ENCODE assay signal across 1 mouse cellular context in the genomic region with DNA sequence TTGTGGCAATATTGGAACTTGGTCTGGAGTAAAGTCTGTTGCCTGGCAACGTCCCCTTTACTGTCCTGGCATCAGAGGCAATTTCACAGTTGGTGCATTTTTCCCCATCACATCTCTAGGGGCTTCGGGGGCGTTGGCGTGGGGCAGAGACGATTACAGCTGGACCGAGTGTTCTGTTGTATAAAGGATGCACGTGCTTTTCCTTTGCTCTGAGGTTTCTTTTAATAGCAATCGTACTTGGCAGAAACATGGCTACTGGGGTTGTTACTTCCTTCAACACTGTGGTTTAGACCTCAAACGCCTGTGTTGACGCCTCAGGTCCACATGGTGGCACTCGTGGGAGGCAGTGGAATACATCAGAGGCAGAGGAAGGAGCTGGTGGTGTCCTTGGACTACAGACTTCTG.
A peak's percentile ranks its signal among the peaks of the same experiment; 100 is the strongest.
TF ChIP-seq lines count a peak whose summit lies in the region.

No protein-coding gene starts in this region.

TF ChIP-seq in CH12.LX, 34 proteins besides CTCF, POLR2A, EP300 and RAD21:
- TF ChIP-seq BHLHE40 (IDR thresholded peaks at IDR 0.05; ENCODE audit: low read depth, low read length), result peak; percentile 82
- TF ChIP-seq CHD1 (IDR thresholded peaks at IDR 0.05; ENCODE audit: low read depth, low read length), result no peak
- peak; percentile 79 for TF ChIP-seq MEF2A (IDR thresholded peaks at IDR 0.05; ENCODE audit: borderline replicate concordance, low read depth, low read length)
- TF ChIP-seq ZC3H11A (IDR thresholded peaks at IDR 0.05; ENCODE audit: low read depth, low read length), result peak; percentile 80
- no peak for TF ChIP-seq MXI1 (IDR thresholded peaks at IDR 0.05; ENCODE audit: low read depth, low read length)
- TF ChIP-seq USF1 (IDR thresholded peaks at IDR 0.05; ENCODE audit: low read depth, low read length), result no peak
- TF ChIP-seq MAX (IDR thresholded peaks at IDR 0.05; ENCODE audit: low read length), result peak; percentile 90
- peak; percentile 98 for TF ChIP-seq SMC3 (IDR thresholded peaks at IDR 0.05; ENCODE audit: low read depth, low read length)
- TF ChIP-seq IRF4 (IDR thresholded peaks at IDR 0.05; ENCODE audit: low read depth, low read length), result peak; percentile 49; the same call in 1 of the 2 replicates
- no peak for TF ChIP-seq TBP (conservative IDR thresholded peaks at IDR 0.05; ENCODE audit: low read depth, low read length)
- TF ChIP-seq MYC (IDR thresholded peaks at IDR 0.05; ENCODE audit: low read depth, low read length), result peak; percentile 57; the same call in 1 of the 2 replicates
- peak; percentile 31; the same call in 1 of the 2 replicates for TF ChIP-seq ETS1 (conservative IDR thresholded peaks at IDR 0.05; ENCODE audit: low read depth, low read length)
- TF ChIP-seq POLR2AphosphoS2 (IDR thresholded peaks at IDR 0.05; ENCODE audit: low read depth, low read length), result no peak
- peak; percentile 54 for TF ChIP-seq ELF1 (IDR thresholded peaks at IDR 0.05; ENCODE audit: low read depth, low read length)
- TF ChIP-seq RCOR1 (conservative IDR thresholded peaks at IDR 0.05; ENCODE audit: low read depth, low read length), result no peak
- TF ChIP-seq ZKSCAN1 (IDR thresholded peaks at IDR 0.05; ENCODE audit: borderline replicate concordance, low read depth, low read length), result no peak
- no peak for TF ChIP-seq NRF1 (IDR thresholded peaks at IDR 0.05; ENCODE audit: low read depth, low read length)
- TF ChIP-seq GABPA (IDR thresholded peaks at IDR 0.05; ENCODE audit: insufficient replicate concordance, low read depth, low read length), result no peak
- TF ChIP-seq PAX5 (IDR thresholded peaks at IDR 0.05; ENCODE audit: low read length), result no peak
- no peak for TF ChIP-seq ZMIZ1 (IDR thresholded peaks at IDR 0.05; ENCODE audit: low read depth, low read length)
- no peak for TF ChIP-seq SIN3A (IDR thresholded peaks at IDR 0.05; ENCODE audit: low read length)
- no peak; the same call in 1 of the 2 replicates for TF ChIP-seq NELFE (IDR thresholded peaks at IDR 0.05; ENCODE audit: low read depth, low read length)
- TF ChIP-seq KAT2A (IDR thresholded peaks at IDR 0.05; ENCODE audit: insufficient replicate concordance, low read length), result no peak
- TF ChIP-seq UBTF (IDR thresholded peaks at IDR 0.05; ENCODE audit: low read depth, low read length), result no peak
- TF ChIP-seq MAFK (IDR thresholded peaks at IDR 0.05; ENCODE audit: insufficient replicate concordance, low read length), result no peak
- no peak for TF ChIP-seq E2F4 (IDR thresholded peaks at IDR 0.05; ENCODE audit: insufficient replicate concordance, low read depth, low read length)
- no peak for TF ChIP-seq HCFC1 (IDR thresholded peaks at IDR 0.05; ENCODE audit: low read depth, low read length)
